Mouse (Mus musculus): Measurements from ENCODE around the gene Inka2. TPM values are rescaled to one million over a fixed set of nuclear protein-coding genes. Genes with fewer than 3 reads are reported as not detected.

Gene Inka2
- total RNA-seq (2023): under 1 TPM in 1 of 2 experiments, not detected in 1; 0.22 TPM

GRCm38 (mm10) chr3:105704031-105705008 lies at the start of gene Inka2:
Inka2 (plus strand) TSS chr3:105704599.

DNA sequence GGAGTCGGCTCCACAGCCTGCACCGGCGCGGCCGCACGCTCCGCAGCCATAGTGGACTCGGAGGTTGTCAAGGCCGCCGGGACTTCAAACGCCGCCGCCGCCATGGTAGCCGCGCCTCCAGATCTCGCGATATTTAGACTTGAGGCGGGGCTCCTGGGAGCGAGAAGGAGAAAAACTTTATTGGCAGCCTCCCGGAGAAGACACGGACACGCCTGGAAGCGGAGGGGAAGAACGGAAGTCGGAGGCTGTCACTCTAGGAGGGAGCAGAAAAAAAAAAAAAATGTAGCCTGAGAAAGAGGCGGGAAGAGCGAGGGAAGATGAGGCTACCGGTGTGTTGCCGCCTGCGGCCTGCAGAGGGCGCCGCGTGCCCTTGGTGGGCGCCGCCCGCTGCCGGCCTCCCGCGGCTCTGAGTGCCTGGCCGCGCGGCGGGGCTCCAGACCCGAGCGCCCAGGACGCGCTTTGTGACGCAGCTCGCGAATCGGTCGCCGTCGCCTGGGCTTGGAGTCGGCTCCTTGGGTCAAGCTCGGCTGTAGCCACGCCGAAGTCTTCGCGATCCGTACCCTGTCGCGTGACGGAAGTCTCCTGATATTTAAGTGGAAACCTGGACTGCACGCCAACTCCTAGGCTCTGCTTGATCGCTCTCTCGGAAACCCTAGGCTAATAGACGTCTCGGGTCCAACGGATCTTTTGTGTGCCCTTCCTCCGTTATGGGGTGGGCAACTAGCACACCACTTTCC lies 16.9 kb upstream of the Inka2 start, which contains the start of gene Ddx20:
TSS of gene Ddx20 (minus strand) at position 251 of the 737 bp plus-strand sequence.

Other genes starting within 250 kb of the Inka2 start
- 10 to 100 TPM; 12.9 to 14.9 TPM for gene Ddx20, start 17.0 kb upstream of the Inka2 start, total RNA-seq (2023)
- gene Rap1a, start 96.7 kb downstream of the Inka2 start, total RNA-seq (2023): 100 to 1,000 TPM; 132 to 142 TPM
- 1 to 10 TPM; 1.9 to 2.4 TPM for gene Adora3, start 166.3 kb downstream of the Inka2 start, total RNA-seq (2023)
- 1 to 10 TPM; 1.1 to 1.5 TPM for gene Tmigd3, start 166.3 kb downstream of the Inka2 start, total RNA-seq (2023)
- 10 to 100 TPM; 76.4 to 89.8 TPM for gene I830077J02Rik, start 228.1 kb downstream of the Inka2 start, total RNA-seq (2023)